In the genomic region with DNA sequence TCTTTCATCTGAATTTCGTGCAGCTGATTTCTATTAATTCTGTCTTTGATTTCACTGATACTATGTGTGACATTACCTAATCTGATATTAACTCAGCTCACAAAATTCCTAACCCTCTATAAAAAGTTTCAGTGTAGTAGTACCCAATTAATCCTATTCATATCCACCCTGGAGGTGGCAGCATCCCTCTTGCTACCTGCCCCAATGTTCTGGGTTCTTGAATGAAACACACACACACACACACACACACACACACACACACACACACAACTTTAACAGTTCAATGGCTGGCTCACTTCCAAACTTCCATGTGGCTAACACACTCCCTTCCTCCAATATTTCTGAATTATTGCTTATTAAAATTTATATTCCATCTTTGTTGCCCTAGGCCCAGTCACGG, we compare ENCODE assay signal across 36 mouse cellular contexts. TPM values are rescaled to one million over a fixed set of nuclear protein-coding genes. Genes with fewer than 3 reads are reported as not detected.
"Had no signal": no experiment of that assay in that cellular context is flagged by ENCODE, and none has a peak within 500 bp of the region (broad histone marks: within the 10 kb centered on the region; RNA-seq: fewer than 3 reads in every experiment).

No protein-coding gene starts in this region.

- H3K4me3 ChIP-seq: left cerebral cortex, adult 2 months; limb, embryonic 15.5 days; liver, embryonic 12.5 days; liver, embryonic 13.5 days; liver, embryonic 15.5 days; lung, embryonic 15.5 days; megakaryocyte, embryonic 14.5 days; midbrain, embryonic 10.5 days; midbrain, embryonic 12.5 days; midbrain, embryonic 13.5 days; midbrain, embryonic 15.5 days; myocyte; neural tube, embryonic 12.5 days had no signal

- H3K9me3 ChIP-seq: limb, embryonic 15.5 days; liver, embryonic 12.5 days; liver, embryonic 13.5 days; liver, embryonic 15.5 days; lung, embryonic 15.5 days; megakaryocyte, embryonic 14.5 days; midbrain, embryonic 10.5 days; midbrain, embryonic 12.5 days; midbrain, embryonic 13.5 days; midbrain, embryonic 15.5 days; neural tube, embryonic 12.5 days had no signal

- ATAC-seq: liver, embryonic 12.5 days; liver, postnatal 0 days; lung, postnatal 0 days; midbrain, embryonic 13.5 days; midbrain, embryonic 15.5 days; midbrain, embryonic 16.5 days had no signal

- DNase-seq: left cerebral cortex, postnatal 4 days; liver; liver, embryonic 13.5 days; liver, postnatal 0 days; lung, adult 18-20 months; lung, adult 2 months; lung, embryonic 14.5 days; lung, postnatal 10 days; lung, postnatal 14 days; lung, postnatal 36 days; lung, postnatal 4 days; midbrain, embryonic 14.5 days had no signal

- H3K27me3 ChIP-seq: limb, embryonic 15.5 days; liver, embryonic 12.5 days; liver, embryonic 13.5 days; liver, embryonic 15.5 days; lung, embryonic 15.5 days; megakaryocyte, embryonic 14.5 days; midbrain, embryonic 12.5 days; midbrain, embryonic 13.5 days; midbrain, embryonic 15.5 days; neural tube, embryonic 12.5 days had no signal

- H3K4me1 ChIP-seq: liver, embryonic 12.5 days; liver, embryonic 13.5 days; liver, embryonic 15.5 days; lung, embryonic 15.5 days; megakaryocyte, embryonic 14.5 days; midbrain, embryonic 12.5 days; midbrain, embryonic 13.5 days; midbrain, embryonic 15.5 days; neural tube, embryonic 12.5 days had no signal

- H3K4me2 ChIP-seq: limb, embryonic 15.5 days; liver, embryonic 11.5 days; liver, embryonic 12.5 days; liver, embryonic 13.5 days; liver, embryonic 15.5 days; lung, embryonic 14.5 days; lung, embryonic 15.5 days; midbrain, embryonic 11.5 days; midbrain, embryonic 12.5 days; midbrain, embryonic 13.5 days; midbrain, embryonic 15.5 days; neural tube, embryonic 12.5 days had no signal

- H3K9ac ChIP-seq: limb, embryonic 15.5 days; liver, embryonic 12.5 days; liver, embryonic 13.5 days; liver, embryonic 14.5 days; liver, embryonic 15.5 days; liver, postnatal 0 days; lung, embryonic 14.5 days; lung, embryonic 15.5 days; midbrain, embryonic 12.5 days; midbrain, embryonic 13.5 days; midbrain, embryonic 15.5 days; neural tube, embryonic 12.5 days had no signal

- H3K27ac ChIP-seq: left cerebral cortex, adult 2 months; limb, embryonic 15.5 days; liver, embryonic 12.5 days; liver, embryonic 13.5 days; liver, embryonic 14.5 days; liver, embryonic 15.5 days; lung, embryonic 15.5 days; macrophage; midbrain, embryonic 10.5 days; midbrain, embryonic 12.5 days; midbrain, embryonic 13.5 days; midbrain, embryonic 15.5 days; neural tube, embryonic 12.5 days had no signal

- H3K36me3 ChIP-seq: limb, embryonic 15.5 days; liver, embryonic 12.5 days; liver, embryonic 13.5 days; liver, embryonic 15.5 days; lung, embryonic 15.5 days; midbrain, embryonic 10.5 days; midbrain, embryonic 12.5 days; midbrain, embryonic 13.5 days; midbrain, embryonic 15.5 days; neural tube, embryonic 12.5 days had no signal

RNA-seq across cellular contexts. Expression of a gene that starts 1.0 kb away (rescaled TPM):
- polyA plus RNA-seq: limb, embryonic 11.5 days; limb, embryonic 15.5 days; liver, adult 2 months; liver, embryonic 11.5 days; liver, embryonic 12.5 days; liver, embryonic 13.5 days; liver, embryonic 14.5 days; liver, embryonic 15.5 days; liver, embryonic 16.5 days; liver, postnatal 0 days; lung, adult 2 months; lung, embryonic 14.5 days; lung, embryonic 15.5 days; lung, embryonic 16.5 days; lung, postnatal 0 days; macrophage; midbrain, embryonic 10.5 days; midbrain, embryonic 11.5 days; midbrain, embryonic 12.5 days; midbrain, embryonic 13.5 days; midbrain, embryonic 14.5 days; midbrain, embryonic 16.5 days; myocyte; neural tube, embryonic 11.5 days; neural tube, embryonic 12.5 days had no signal

RNA-seq across cellular contexts. Expression of a gene that starts 25.8 kb away (rescaled TPM):
- polyA plus RNA-seq: limb, embryonic 11.5 days; limb, embryonic 15.5 days; liver, adult 2 months; liver, embryonic 11.5 days; liver, embryonic 12.5 days; liver, embryonic 13.5 days; liver, embryonic 14.5 days; liver, embryonic 15.5 days; liver, embryonic 16.5 days; liver, postnatal 0 days; lung, adult 2 months; lung, embryonic 14.5 days; lung, embryonic 15.5 days; lung, embryonic 16.5 days; lung, postnatal 0 days; macrophage; midbrain, embryonic 10.5 days; midbrain, embryonic 11.5 days; midbrain, embryonic 12.5 days; midbrain, embryonic 13.5 days; midbrain, embryonic 14.5 days; midbrain, embryonic 15.5 days; midbrain, embryonic 16.5 days; myocyte; neural tube, embryonic 11.5 days; neural tube, embryonic 12.5 days had no signal

RNA-seq across cellular contexts. Expression of a gene that starts 32.2 kb away (rescaled TPM):
- polyA plus RNA-seq: limb, embryonic 11.5 days; limb, embryonic 15.5 days; liver, adult 2 months; liver, embryonic 11.5 days; liver, embryonic 12.5 days; liver, embryonic 13.5 days; liver, embryonic 14.5 days; liver, embryonic 15.5 days; liver, embryonic 16.5 days; liver, postnatal 0 days; lung, adult 2 months; lung, embryonic 14.5 days; lung, embryonic 15.5 days; lung, embryonic 16.5 days; lung, postnatal 0 days; macrophage; midbrain, embryonic 10.5 days; midbrain, embryonic 11.5 days; midbrain, embryonic 12.5 days; midbrain, embryonic 13.5 days; midbrain, embryonic 14.5 days; midbrain, embryonic 15.5 days; midbrain, embryonic 16.5 days; midbrain, postnatal 0 days; myocyte; neural tube, embryonic 11.5 days; neural tube, embryonic 12.5 days had no signal

RNA-seq across cellular contexts. Expression of a gene that starts 54.6 kb away (rescaled TPM):
- polyA plus RNA-seq: limb, embryonic 11.5 days; limb, embryonic 15.5 days; liver, adult 2 months; liver, embryonic 11.5 days; liver, embryonic 12.5 days; liver, embryonic 13.5 days; liver, embryonic 14.5 days; liver, embryonic 15.5 days; liver, embryonic 16.5 days; liver, postnatal 0 days; lung, adult 2 months; lung, embryonic 14.5 days; lung, embryonic 15.5 days; lung, embryonic 16.5 days; lung, postnatal 0 days; macrophage; midbrain, embryonic 10.5 days; midbrain, embryonic 11.5 days; midbrain, embryonic 12.5 days; midbrain, embryonic 13.5 days; midbrain, embryonic 14.5 days; midbrain, embryonic 15.5 days; midbrain, embryonic 16.5 days; midbrain, postnatal 0 days; myocyte; neural tube, embryonic 11.5 days; neural tube, embryonic 12.5 days had no signal
